Mouse (Mus musculus): ENCODE measurements around the gene Cadm1. TPM values are rescaled to one million over a fixed set of nuclear protein-coding genes. Genes with fewer than 3 reads are reported as not detected.
A peak's percentile ranks its signal among the peaks of the same experiment; 100 is the strongest.

Gene Cadm1
- polyA plus RNA-seq, 1 experiment, result 6.0 TPM

GRCm38 (mm10) chr9:47652936-47653335 lies 123.0 kb downstream of the Cadm1 start:
- Histone ChIP-seq H3K4me1 (ENCODE audit: control insufficient read depth, insufficient read depth, low read length) (no peaks in the 10 kb centered on the region), H3K4me3 (ENCODE audit: insufficient read depth, low read depth, low read length) (no peak overlapping the region), H3K27me3 (replicated peaks; ENCODE audit: control insufficient read depth, insufficient read depth, low read length) (no peaks in the 10 kb centered on the region), H3K27ac (ENCODE audit: insufficient read depth, low read depth, low read length) (no peak overlapping the region), H3K36me3 (ENCODE audit: control insufficient read depth, insufficient read depth, low read length) (no peaks in the 10 kb centered on the region)
- TF ChIP-seq POLR2A (IDR thresholded peaks at IDR 0.05; ENCODE audit: low read depth, low read length), result no peak
- TF ChIP-seq CTCF (conservative IDR thresholded peaks at IDR 0.05; ENCODE audit: insufficient read depth, insufficient read length, low read depth, low read length), result no peak
- DNase-seq, result no peak
- WGBS, result 86% methylated on average over 4 of the region's 4 CpGs

- WGBS, result 70% methylated on average over 6 of the region's 6 CpGs
- DNase-seq, result no peak
- Histone ChIP-seq H3K27me3 (replicated peaks; ENCODE audit: control insufficient read depth, insufficient read depth, low read length) (no peaks in the 10 kb centered on the region), H3K4me1 (ENCODE audit: control insufficient read depth, insufficient read depth, low read length) (no peaks in the 10 kb centered on the region), H3K36me3 (ENCODE audit: control insufficient read depth, insufficient read depth, low read length) (no peaks in the 10 kb centered on the region), H3K27ac (ENCODE audit: insufficient read depth, low read depth, low read length) (no peak overlapping the region), H3K4me3 (ENCODE audit: insufficient read depth, low read depth, low read length) (no peak overlapping the region)
- TF ChIP-seq POLR2A (IDR thresholded peaks at IDR 0.05; ENCODE audit: low read depth, low read length), result no peak
- TF ChIP-seq CTCF (conservative IDR thresholded peaks at IDR 0.05; ENCODE audit: insufficient read depth, insufficient read length, low read depth, low read length), result no peak
These were observed 129.6 kb downstream of the Cadm1 start for GRCm38 (mm10) chr9:47659366-47660090.

GRCm38 (mm10) chr9:47661611-47662010 lies 131.6 kb downstream of the Cadm1 start:
- Histone ChIP-seq H3K4me3 (ENCODE audit: insufficient read depth, low read depth, low read length) (no peak overlapping the region), H3K27me3 (replicated peaks; ENCODE audit: control insufficient read depth, insufficient read depth, low read length) (no peaks in the 10 kb centered on the region), H3K27ac (ENCODE audit: insufficient read depth, low read depth, low read length) (no peak overlapping the region), H3K36me3 (ENCODE audit: control insufficient read depth, insufficient read depth, low read length) (no peaks in the 10 kb centered on the region), H3K4me1 (ENCODE audit: control insufficient read depth, insufficient read depth, low read length) (no peaks in the 10 kb centered on the region)
- TF ChIP-seq POLR2A (IDR thresholded peaks at IDR 0.05; ENCODE audit: low read depth, low read length), result no peak
- TF ChIP-seq CTCF (conservative IDR thresholded peaks at IDR 0.05; ENCODE audit: insufficient read depth, insufficient read length, low read depth, low read length), result no peak
- no peak for DNase-seq
- WGBS, result 90% methylated on average over 7 of the region's 7 CpGs

- H3K27me3 ChIP-seq (replicated peaks; ENCODE audit: control insufficient read depth, insufficient read depth, low read length), result no peaks in the 10 kb centered on the region
- 63% methylated on average over 4 of the region's 4 CpGs for WGBS
- no peak overlapping the region for H3K27ac ChIP-seq (ENCODE audit: insufficient read depth, low read depth, low read length)
- H3K36me3 ChIP-seq (ENCODE audit: control insufficient read depth, insufficient read depth, low read length), result no peaks in the 10 kb centered on the region
- DNase-seq, result no peak
- H3K4me1 ChIP-seq (ENCODE audit: control insufficient read depth, insufficient read depth, low read length), result no peaks in the 10 kb centered on the region
- TF ChIP-seq POLR2A (IDR thresholded peaks at IDR 0.05; ENCODE audit: low read depth, low read length) (no peak), CTCF (conservative IDR thresholded peaks at IDR 0.05; ENCODE audit: insufficient read depth, insufficient read length, low read depth, low read length) (no peak)
- H3K4me3 ChIP-seq (ENCODE audit: insufficient read depth, low read depth, low read length), result no peak overlapping the region
These were observed 139.2 kb downstream of the Cadm1 start for GRCm38 (mm10) chr9:47669206-47669605.

- DNase-seq, result no peak
- Histone ChIP-seq H3K27me3 (replicated peaks; ENCODE audit: control insufficient read depth, insufficient read depth, low read length) (no peaks in the 10 kb centered on the region), H3K4me1 (ENCODE audit: control insufficient read depth, insufficient read depth, low read length) (no peaks in the 10 kb centered on the region), H3K4me3 (ENCODE audit: insufficient read depth, low read depth, low read length) (no peak overlapping the region), H3K27ac (ENCODE audit: insufficient read depth, low read depth, low read length) (no peak overlapping the region), H3K36me3 (ENCODE audit: control insufficient read depth, insufficient read depth, low read length) (no peaks in the 10 kb centered on the region)
- TF ChIP-seq POLR2A (IDR thresholded peaks at IDR 0.05; ENCODE audit: low read depth, low read length), result no peak
- no peak for TF ChIP-seq CTCF (conservative IDR thresholded peaks at IDR 0.05; ENCODE audit: insufficient read depth, insufficient read length, low read depth, low read length)
- 56% methylated on average over 11 of the region's 11 CpGs for WGBS
These were observed 141.6 kb downstream of the Cadm1 start for GRCm38 (mm10) chr9:47671617-47672016.

- TF ChIP-seq POLR2A (IDR thresholded peaks at IDR 0.05; ENCODE audit: low read depth, low read length) (no peak), CTCF (conservative IDR thresholded peaks at IDR 0.05; ENCODE audit: insufficient read depth, insufficient read length, low read depth, low read length) (no peak)
- WGBS, result 55% methylated on average over 11 of the region's 11 CpGs
- Histone ChIP-seq H3K27me3 (replicated peaks; ENCODE audit: control insufficient read depth, insufficient read depth, low read length) (no peaks in the 10 kb centered on the region), H3K36me3 (ENCODE audit: control insufficient read depth, insufficient read depth, low read length) (no peaks in the 10 kb centered on the region), H3K4me3 (ENCODE audit: insufficient read depth, low read depth, low read length) (no peak overlapping the region), H3K4me1 (ENCODE audit: control insufficient read depth, insufficient read depth, low read length) (no peaks in the 10 kb centered on the region), H3K27ac (ENCODE audit: insufficient read depth, low read depth, low read length) (no peak overlapping the region)
- peak; percentile 20 for DNase-seq
These were observed 145.1 kb downstream of the Cadm1 start for GRCm38 (mm10) chr9:47674766-47675713.

- Histone ChIP-seq H3K4me3 (ENCODE audit: insufficient read depth, low read depth, low read length) (no peak overlapping the region), H3K36me3 (ENCODE audit: control insufficient read depth, insufficient read depth, low read length) (no peaks in the 10 kb centered on the region), H3K27me3 (replicated peaks; ENCODE audit: control insufficient read depth, insufficient read depth, low read length) (no peaks in the 10 kb centered on the region), H3K27ac (ENCODE audit: insufficient read depth, low read depth, low read length) (no peak overlapping the region), H3K4me1 (ENCODE audit: control insufficient read depth, insufficient read depth, low read length) (no peaks in the 10 kb centered on the region)
- DNase-seq, result no peak
- WGBS, result 91% methylated on average over 2 of the region's 2 CpGs
- TF ChIP-seq POLR2A (IDR thresholded peaks at IDR 0.05; ENCODE audit: low read depth, low read length) (no peak), CTCF (conservative IDR thresholded peaks at IDR 0.05; ENCODE audit: insufficient read depth, insufficient read length, low read depth, low read length) (no peak)
These were observed 156.9 kb downstream of the Cadm1 start for GRCm38 (mm10) chr9:47686881-47687280.

Measured in kidney, adult 2 months (tissue).